Mouse (Mus musculus): ENCODE data around the gene Gm8994. TPM values are rescaled to one million over a fixed set of nuclear protein-coding genes. Genes with fewer than 3 reads are reported as not detected.
"Not testable (repeated sequence)": the region's sequence is repeated elsewhere in the genome, so short reads cannot be mapped to it uniquely, and the experiment has no call there.

Gene Gm8994
- polyA plus RNA-seq, 1 experiment from 2014 or later, result 0.04 TPM

GRCm38 (mm10) chr6:136304369-136304988, 22.9 kb upstream of the Gm8994 start:
- ChIA-PET CTCF (no interaction called here), POLR2A (no interaction called here)
- no peak for TF ChIP-seq CTCF (IDR thresholded peaks at IDR 0.05)
- ATAC-seq (no peak), DNase-seq (ENCODE audit: low read depth, low spot score) (no peak)
- in situ Hi-C loops (cut with MboI; ENCODE audit: low pct_unique_long_range_greater_than_20kb), result no loop called here
- H3K27me3 ChIP-seq, result no peaks in the 10 kb centered on the region

GRCm38 (mm10) chr6:136309487-136309886, 17.9 kb upstream of the Gm8994 start:
- no peak for ATAC-seq
- no peak for TF ChIP-seq CTCF (IDR thresholded peaks at IDR 0.05)
- H3K27me3 ChIP-seq, result no peaks in the 10 kb centered on the region
- DNase-seq (ENCODE audit: low read depth, low spot score), result no peak
- POLR2A ChIA-PET, result no interaction called here
- in situ Hi-C loops (cut with MboI; ENCODE audit: low pct_unique_long_range_greater_than_20kb), result no loop called here
- CTCF ChIA-PET, result no interaction called here

- CTCF ChIA-PET; ATAC-seq; H3K27me3 ChIP-seq; DNase-seq (ENCODE audit: low read depth, low spot score); POLR2A ChIA-PET: not testable (repeated sequence)
- in situ Hi-C loops (cut with MboI; ENCODE audit: low pct_unique_long_range_greater_than_20kb), result loop anchor here (10.0 to 25.0 kb wide), 2 partner anchors 76 to 891 kb away; no protein-coding TSS in a partner anchor
Observed at GRCm38 (mm10) chr6:136328416-136328815, 1.1 kb downstream of the Gm8994 start.

- ATAC-seq (no peak), DNase-seq (ENCODE audit: low read depth, low spot score) (no peak)
- peaks cover 4% of the 10 kb centered on the region for H3K27me3 ChIP-seq
- no peak for TF ChIP-seq CTCF (IDR thresholded peaks at IDR 0.05)
- in situ Hi-C loops (cut with MboI; ENCODE audit: low pct_unique_long_range_greater_than_20kb), result loop anchor here (25.0 kb wide), 1 partner anchor 903 kb away; no protein-coding TSS in a partner anchor
- CTCF ChIA-PET, result no interaction called here
- POLR2A ChIA-PET, result no interaction called here
Observed at GRCm38 (mm10) chr6:136340669-136341068, 13.3 kb downstream of the Gm8994 start.

GRCm38 (mm10) chr6:136341093-136341492, 13.8 kb downstream of the Gm8994 start:
- no peak for DNase-seq (ENCODE audit: low read depth, low spot score)
- TF ChIP-seq CTCF (IDR thresholded peaks at IDR 0.05), result no peak
- in situ Hi-C loops (cut with MboI; ENCODE audit: low pct_unique_long_range_greater_than_20kb), result loop anchor here (25.0 kb wide), 1 partner anchor 904 kb away; no protein-coding TSS in a partner anchor
- no peak for ATAC-seq
- H3K27me3 ChIP-seq, result peaks cover 4% of the 10 kb centered on the region
- CTCF ChIA-PET, result no interaction called here
- POLR2A ChIA-PET, result no interaction called here

GRCm38 (mm10) chr6:136343868-136344267, 16.5 kb downstream of the Gm8994 start:
- in situ Hi-C loops (cut with MboI; ENCODE audit: low pct_unique_long_range_greater_than_20kb), result loop anchor here (25.0 kb wide), 1 partner anchor 907 kb away; no protein-coding TSS in a partner anchor
- no peak for DNase-seq (ENCODE audit: low read depth, low spot score)
- H3K27me3 ChIP-seq, result peaks cover 4% of the 10 kb centered on the region
- no peak for ATAC-seq
- CTCF ChIA-PET, result no interaction called here
- POLR2A ChIA-PET, result no interaction called here
- no peak for TF ChIP-seq CTCF (IDR thresholded peaks at IDR 0.05)

- TF ChIP-seq CTCF (IDR thresholded peaks at IDR 0.05), result no peak
- DNase-seq (ENCODE audit: low read depth, low spot score) (no peak), ATAC-seq (no peak)
- CTCF ChIA-PET, result interaction anchor here (1.4 kb wide), 1 partner anchor 8 kb away, joined by 6 read pairs; no protein-coding TSS in a partner anchor
- POLR2A ChIA-PET, result no interaction called here
- peaks cover 4% of the 10 kb centered on the region for H3K27me3 ChIP-seq
- in situ Hi-C loops (cut with MboI; ENCODE audit: low pct_unique_long_range_greater_than_20kb), result loop anchor here (25.0 kb wide), 1 partner anchor 908 kb away; no protein-coding TSS in a partner anchor
Observed at GRCm38 (mm10) chr6:136345034-136345433, 17.7 kb downstream of the Gm8994 start.

GRCm38 (mm10) chr6:136345641-136346040, 18.3 kb downstream of the Gm8994 start:
- in situ Hi-C loops (cut with MboI; ENCODE audit: low pct_unique_long_range_greater_than_20kb), result loop anchor here (25.0 kb wide), 1 partner anchor 908 kb away; no protein-coding TSS in a partner anchor
- ChIA-PET POLR2A (no interaction called here), CTCF (interaction anchor here (1.4 kb wide), 1 partner anchor 8 kb away, joined by 6 read pairs; no protein-coding TSS in a partner anchor)
- peaks cover 4% of the 10 kb centered on the region for H3K27me3 ChIP-seq
- no peak for TF ChIP-seq CTCF (IDR thresholded peaks at IDR 0.05)
- DNase-seq (ENCODE audit: low read depth, low spot score) (no peak), ATAC-seq (no peak)

GRCm38 (mm10) chr6:136347053-136347452, 19.7 kb downstream of the Gm8994 start:
- ATAC-seq (no peak), DNase-seq (ENCODE audit: low read depth, low spot score) (no peak)
- no peak for TF ChIP-seq CTCF (IDR thresholded peaks at IDR 0.05)
- in situ Hi-C loops (cut with MboI; ENCODE audit: low pct_unique_long_range_greater_than_20kb), result loop anchor here (25.0 kb wide), 1 partner anchor 910 kb away; no protein-coding TSS in a partner anchor
- ChIA-PET CTCF (no interaction called here), POLR2A (interaction anchor here (0.7 kb wide), 1 partner anchor 820 kb away, joined by 4 read pairs; no protein-coding TSS in a partner anchor)
- peaks cover 4% of the 10 kb centered on the region for H3K27me3 ChIP-seq

- POLR2A ChIA-PET, result interaction anchor here (0.5 to 0.7 kb wide), 2 partner anchors 820 to 1230 kb away, joined by 4 read pairs; no protein-coding TSS in a partner anchor
- ATAC-seq, result no peak
- in situ Hi-C loops (cut with MboI; ENCODE audit: low pct_unique_long_range_greater_than_20kb), result loop anchor here (25.0 kb wide), 1 partner anchor 910 kb away; no protein-coding TSS in a partner anchor
Observed at GRCm38 (mm10) chr6:136347631-136348030, 20.3 kb downstream of the Gm8994 start.

More at GRCm38 (mm10) chr6:136347631-136348030, 20.3 kb downstream of the Gm8994 start:
- CTCF ChIA-PET, result no interaction called here
- peaks cover 4% of the 10 kb centered on the region for H3K27me3 ChIP-seq
- DNase-seq (ENCODE audit: low read depth, low spot score), result no peak
- no peak for TF ChIP-seq CTCF (IDR thresholded peaks at IDR 0.05)
